Mouse (Mus musculus) heart, embryonic 15.5 days (tissue): ENCODE measurements at regions not wholly inside any gene's neighbourhood (a gene's known extent, or its start where the extent isn't known, plus 50 kb on each side); places are given as distances from the start of the nearest gene placed in this dataset.
A peak's percentile ranks its signal among the peaks of the same experiment; 100 is the strongest.
"Not testable (repeated sequence)": the region's sequence is repeated elsewhere in the genome, so short reads cannot be mapped to it uniquely, and the experiment has no call there.

Experiments used
- ATAC-seq: fragments of 200-750 bp; cut with Nextera tagmentation; replicated peaks from 2 replicates; pipeline ENCODE4 v1.8.0; 2017; ENCODE audit warnings: low read depth, moderate TSS enrichment; ENCODE audit not compliant: insufficient number of reproducible peaks, insufficient read depth, low FRiP score
- H3K27ac ChIP-seq: fragments of 300-500 bp; sonication (generic); 2 replicates; pipeline ENCODE4 v1.5.1; 2015; ENCODE audit warnings: mild to moderate bottlenecking, inconsistent platforms
- H3K27me3 ChIP-seq: fragments of 300-500 bp; sonication (generic); 2 replicates; pipeline ENCODE4 v1.6.1; 2015; ENCODE audit warnings: inconsistent platforms
- H3K36me3 ChIP-seq: fragments of 300-500 bp; sonication (generic); 2 replicates; pipeline ENCODE4 v1.6.1; 2015; ENCODE audit warnings: mild to moderate bottlenecking, inconsistent platforms
- H3K4me1 ChIP-seq: fragments of 300-500 bp; sonication (generic); replicated peaks from 2 replicates; pipeline ENCODE4 v1.6.1; 2015; ENCODE audit warnings: inconsistent platforms
- H3K4me2 ChIP-seq: fragments of 300-500 bp; sonication (generic); 2 replicates; pipeline ENCODE4 v1.6.1; 2015; ENCODE audit warnings: inconsistent platforms, mild to moderate bottlenecking, moderate library complexity
- H3K4me3 ChIP-seq: fragments of 300-500 bp; sonication (generic); 2 replicates; pipeline ENCODE4 v1.5.1; 2015; ENCODE audit warnings: mild to moderate bottlenecking, inconsistent platforms
- H3K9ac ChIP-seq: fragments of 300-500 bp; sonication (generic); 2 replicates; pipeline ENCODE4 v1.6.1; 2015; ENCODE audit warnings: mild to moderate bottlenecking, inconsistent platforms
- H3K9me3 ChIP-seq: fragments of 300-500 bp; sonication (generic); replicated peaks from 2 replicates; pipeline ENCODE4 v1.6.1; 2016; ENCODE audit warnings: inconsistent platforms
- WGBS: fragments of 180-500 bp; shearing (Covaris S2); methylation state at CpG from one replicate; pipeline ENCODE4 v1.1.7; 2015; ENCODE audit warnings: mixed read lengths; 5-methylcytosine and 5-hydroxymethylcytosine counted together

DNA sequence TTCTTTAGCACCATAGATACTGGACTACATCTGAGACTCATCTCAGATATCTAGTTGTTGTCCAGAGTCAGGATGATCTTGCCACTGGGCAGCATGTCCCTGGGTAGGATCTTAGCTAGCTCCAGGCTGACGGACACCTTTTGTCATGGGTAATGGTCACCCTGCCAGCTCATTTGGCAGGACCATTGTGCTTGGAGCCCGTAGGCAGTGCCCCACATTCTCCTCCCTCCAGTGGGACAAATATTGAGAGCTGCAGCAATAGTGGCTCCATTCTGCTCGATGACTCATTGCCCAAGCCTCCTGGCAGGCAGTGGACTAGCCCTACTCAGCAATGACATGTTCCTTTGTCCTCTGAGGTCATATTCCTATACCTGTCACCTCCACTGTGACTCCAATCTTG, 258.9 kb upstream of the Tmpo start:
- no peaks in the 10 kb centered on the region for H3K27me3 ChIP-seq
- no peak overlapping the region for H3K27ac ChIP-seq
- no peak overlapping the region for H3K4me3 ChIP-seq
- 0 out of 2 replicates have a peak, but pooled peaks have one; percentile 29 for ATAC-seq
- H3K9ac ChIP-seq: no peak overlapping the region
- no peaks in the 10 kb centered on the region for H3K36me3 ChIP-seq
- peaks cover 19% of the 10 kb centered on the region for H3K4me1 ChIP-seq
- no peaks in the 10 kb centered on the region for H3K9me3 ChIP-seq
- no peak overlapping the region for H3K4me2 ChIP-seq
- WGBS: 59% methylated on average over 3 of the region's 3 CpGs

DNA sequence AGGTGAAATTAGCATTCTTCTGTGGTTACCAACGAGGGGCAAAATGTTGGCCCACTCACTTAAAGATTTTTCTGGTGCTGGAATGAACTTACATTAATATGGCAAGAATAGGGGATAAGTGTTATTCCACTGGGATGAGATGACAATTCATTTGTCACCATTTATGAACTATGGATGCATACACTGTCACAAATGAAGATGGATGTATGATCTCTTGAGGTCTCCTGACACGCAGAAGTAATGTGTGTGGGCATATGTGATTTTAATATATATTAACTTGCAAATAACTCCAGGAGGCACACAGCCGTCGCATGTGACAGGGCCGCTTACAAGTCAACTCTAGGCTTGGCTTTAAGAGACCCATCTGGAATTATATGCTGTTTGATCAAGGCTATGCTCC, 256.8 kb upstream of the Tmpo start:
- H3K27me3 ChIP-seq: no peaks in the 10 kb centered on the region
- H3K36me3 ChIP-seq: no peaks in the 10 kb centered on the region
- ATAC-seq: no peak
- no peaks in the 10 kb centered on the region for H3K9me3 ChIP-seq
- no peak overlapping the region for H3K4me3 ChIP-seq
- H3K9ac ChIP-seq: no peak overlapping the region
- no peak overlapping the region for H3K4me2 ChIP-seq
- no peak overlapping the region for H3K27ac ChIP-seq
- 87% methylated on average over 5 of the region's 5 CpGs for WGBS
- peaks cover 19% of the 10 kb centered on the region for H3K4me1 ChIP-seq

DNA sequence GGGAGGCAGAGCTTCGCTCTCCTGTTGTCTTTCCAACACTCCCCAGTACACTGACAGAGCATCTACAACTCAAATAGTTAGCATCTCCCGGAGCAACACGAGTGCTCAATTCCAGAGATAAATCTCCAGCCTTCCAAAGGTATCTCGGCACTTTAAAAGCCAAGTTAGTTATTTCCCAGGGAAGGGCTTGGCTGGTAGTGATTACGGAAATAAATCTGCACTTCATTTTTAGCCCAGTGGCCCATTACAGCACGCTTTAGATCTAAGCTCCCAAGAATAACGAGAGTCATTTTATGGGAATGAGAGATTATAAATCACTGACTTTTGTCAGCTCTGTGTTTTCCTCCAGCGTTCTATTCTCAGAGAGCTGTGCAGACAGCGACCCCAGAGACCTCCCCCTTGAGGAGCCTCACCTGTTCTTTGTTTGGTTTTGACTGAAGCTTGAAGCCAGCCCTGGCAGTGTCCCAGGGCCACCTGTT, 255.0 kb upstream of the Tmpo start:
- no peak for ATAC-seq
- H3K36me3 ChIP-seq: no peaks in the 10 kb centered on the region
- no peaks in the 10 kb centered on the region for H3K9me3 ChIP-seq
- peaks cover 16% of the 10 kb centered on the region for H3K4me1 ChIP-seq
- H3K9ac ChIP-seq: no peak overlapping the region
- no peaks in the 10 kb centered on the region for H3K27me3 ChIP-seq
- H3K27ac ChIP-seq: peak overlapping the region; percentile 57
- WGBS: 24% methylated on average over 9 of the region's 9 CpGs
- peak overlapping the region; percentile 12; the same call in 1 of the 2 replicates for H3K4me2 ChIP-seq
- no peak overlapping the region for H3K4me3 ChIP-seq

DNA sequence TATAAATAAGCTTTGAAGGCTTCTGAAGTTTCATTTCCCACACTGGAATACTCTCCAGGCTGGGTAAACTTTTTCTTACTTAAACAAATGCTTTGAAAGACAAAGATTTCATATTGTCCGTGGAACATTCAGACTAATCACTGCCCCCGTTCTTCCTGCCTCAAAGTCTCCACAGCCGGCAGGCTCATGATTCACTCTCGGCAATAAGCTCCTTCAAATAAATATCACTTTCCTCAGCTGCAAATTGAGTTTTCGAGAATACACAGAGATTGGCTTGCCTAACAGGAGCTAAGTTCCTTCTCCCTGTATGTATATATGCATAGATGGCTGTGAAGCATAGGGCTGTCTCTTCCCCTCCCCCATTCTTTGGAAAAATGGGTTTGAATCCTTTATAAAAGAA, 249.2 kb upstream of the Tmpo start:
- peaks cover 9% of the 10 kb centered on the region for H3K4me1 ChIP-seq
- no peak overlapping the region for H3K4me3 ChIP-seq
- ATAC-seq: no peak
- WGBS: 34% methylated on average over 5 of the region's 5 CpGs
- H3K9ac ChIP-seq: no peak overlapping the region
- no peaks in the 10 kb centered on the region for H3K36me3 ChIP-seq
- H3K27ac ChIP-seq: no peak overlapping the region; the same call in 1 of the 2 replicates
- no peaks in the 10 kb centered on the region for H3K9me3 ChIP-seq
- H3K4me2 ChIP-seq: peak overlapping the region; percentile 17
- no peaks in the 10 kb centered on the region for H3K27me3 ChIP-seq

DNA sequence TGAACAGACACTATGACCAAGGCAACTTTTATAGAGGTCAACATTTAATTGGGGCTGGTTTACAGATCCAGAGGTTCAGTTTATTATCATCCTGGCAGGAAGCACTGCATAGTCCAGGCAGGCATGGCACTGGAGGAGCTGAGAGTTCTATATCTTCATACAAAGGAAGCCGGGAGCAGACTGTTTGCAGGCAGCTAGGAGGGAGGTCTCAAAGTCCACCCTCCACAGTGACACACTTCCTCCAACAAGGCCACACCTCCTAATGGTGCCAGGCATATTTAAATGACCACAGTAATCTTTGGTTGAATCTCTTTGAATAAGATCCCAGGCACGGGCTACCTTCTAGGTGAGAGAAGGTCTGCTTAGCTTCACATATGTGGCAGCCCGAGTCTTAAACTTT, 245.5 kb upstream of the Tmpo start:
- no peaks in the 10 kb centered on the region for H3K9me3 ChIP-seq
- H3K27me3 ChIP-seq: no peaks in the 10 kb centered on the region
- no peak overlapping the region for H3K9ac ChIP-seq
- no peak overlapping the region for H3K4me2 ChIP-seq
- no peaks in the 10 kb centered on the region for H3K36me3 ChIP-seq
- WGBS: 71% methylated on average over 3 of the region's 3 CpGs
- H3K4me1 ChIP-seq: peaks cover 9% of the 10 kb centered on the region; the same call in 1 of the 2 replicates
- H3K27ac ChIP-seq: no peak overlapping the region
- H3K4me3 ChIP-seq: no peak overlapping the region
- no peak for ATAC-seq

DNA sequence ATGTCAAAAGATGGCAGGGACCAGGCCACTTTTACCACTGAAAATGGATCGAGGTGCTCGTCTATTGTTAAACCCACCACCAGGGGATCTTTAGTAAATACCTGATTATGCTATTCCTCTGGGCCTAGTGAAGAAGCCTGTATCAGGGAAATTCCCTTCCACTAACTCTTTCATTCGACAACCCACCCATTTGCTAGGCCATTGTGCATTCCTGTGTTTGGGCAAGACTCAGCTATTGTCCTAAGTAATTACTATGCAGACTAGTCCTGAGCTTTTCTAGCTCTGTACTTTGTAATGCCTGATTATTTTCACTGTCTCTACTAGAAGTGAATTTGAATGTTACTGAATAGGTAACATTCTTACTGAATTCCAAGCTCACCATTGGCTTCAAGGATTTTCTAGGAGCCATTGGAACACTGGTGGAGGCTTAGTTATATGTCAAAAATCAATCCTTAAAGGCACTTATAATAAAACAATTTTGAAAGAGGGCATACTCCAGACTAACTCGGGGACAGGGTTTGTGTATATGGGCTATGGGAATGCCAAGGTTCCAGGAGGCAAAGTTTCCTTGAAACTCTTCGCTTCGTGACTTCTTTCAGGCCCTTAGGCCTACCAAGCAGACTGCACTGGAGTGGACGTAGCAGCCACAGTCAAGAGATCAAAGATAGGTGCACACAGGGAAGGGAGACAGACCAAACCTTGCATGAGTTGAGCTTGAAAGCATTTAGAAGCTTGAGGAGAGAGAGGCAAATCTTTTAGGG, 244.7 kb upstream of the Tmpo start:
- WGBS: 83% methylated on average over 7 of the region's 7 CpGs
- ATAC-seq: not testable (repeated sequence)

DNA sequence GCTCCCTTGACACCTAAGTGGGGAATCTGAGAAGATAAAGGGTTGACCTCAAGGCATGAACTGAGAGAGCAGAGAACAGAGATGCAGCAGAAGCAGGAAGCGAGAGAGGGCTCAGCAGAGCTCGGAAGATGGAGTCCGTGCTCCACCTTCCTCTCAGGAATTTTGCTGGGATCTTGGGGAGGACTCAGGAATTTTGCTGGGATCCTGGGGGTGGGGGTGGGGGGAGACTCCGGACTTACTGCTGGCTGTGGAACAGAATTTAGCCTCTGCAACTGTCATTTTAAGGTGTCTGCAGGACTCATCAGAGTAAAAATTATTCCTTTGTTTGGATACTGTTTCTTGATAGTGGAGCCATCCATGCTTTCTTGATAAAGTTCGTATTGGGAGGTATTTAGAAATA, 243.7 kb upstream of the Tmpo start:
- Histone ChIP-seq H3K4me2 (no peak overlapping the region), H3K36me3 (no peaks in the 10 kb centered on the region), H3K27ac (no peak overlapping the region), H3K9me3 (no peaks in the 10 kb centered on the region), H3K9ac (no peak overlapping the region), H3K4me1 (peaks cover 6% of the 10 kb centered on the region; the same call in 1 of the 2 replicates), H3K27me3 (no peaks in the 10 kb centered on the region), H3K4me3 (no peak overlapping the region)
- WGBS: 39% methylated on average over 5 of the region's 5 CpGs
- ATAC-seq: no peak

More for the DNA sequence above, 244.7 kb upstream of the Tmpo start:
- not testable (repeated sequence) for H3K27me3 ChIP-seq, H3K4me3 ChIP-seq, H3K9me3 ChIP-seq, H3K4me2 ChIP-seq, H3K9ac ChIP-seq, H3K27ac ChIP-seq, H3K36me3 ChIP-seq, H3K4me1 ChIP-seq

DNA sequence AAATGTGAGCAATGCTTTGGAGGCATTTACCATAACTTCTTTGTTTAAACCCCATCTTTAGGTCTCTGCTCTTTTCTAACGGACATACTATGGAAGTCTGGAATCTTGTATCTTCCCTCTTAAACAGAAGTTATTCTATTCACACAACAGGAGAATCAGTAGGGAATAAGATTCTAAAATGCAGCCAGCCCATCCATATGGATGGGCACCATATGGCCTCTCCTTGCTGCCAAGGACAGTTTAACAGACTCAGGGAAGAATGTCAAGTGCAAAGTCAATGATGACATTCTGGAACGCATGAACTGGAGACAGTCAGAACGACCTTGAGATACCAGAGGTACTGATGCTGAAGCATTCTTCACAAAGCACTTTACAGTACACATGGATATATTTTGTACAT, 206.1 kb upstream of the Tmpo start:
- no peaks in the 10 kb centered on the region for H3K36me3 ChIP-seq
- no peaks in the 10 kb centered on the region for H3K9me3 ChIP-seq
- no peaks in the 10 kb centered on the region for H3K27me3 ChIP-seq
- no peak for ATAC-seq
- WGBS: 60% methylated on average over 3 of the region's 3 CpGs
- no peak overlapping the region for H3K27ac ChIP-seq
- H3K4me3 ChIP-seq: no peak overlapping the region
- H3K4me2 ChIP-seq: no peak overlapping the region
- H3K4me1 ChIP-seq: no peaks in the 10 kb centered on the region
- H3K9ac ChIP-seq: no peak overlapping the region

DNA sequence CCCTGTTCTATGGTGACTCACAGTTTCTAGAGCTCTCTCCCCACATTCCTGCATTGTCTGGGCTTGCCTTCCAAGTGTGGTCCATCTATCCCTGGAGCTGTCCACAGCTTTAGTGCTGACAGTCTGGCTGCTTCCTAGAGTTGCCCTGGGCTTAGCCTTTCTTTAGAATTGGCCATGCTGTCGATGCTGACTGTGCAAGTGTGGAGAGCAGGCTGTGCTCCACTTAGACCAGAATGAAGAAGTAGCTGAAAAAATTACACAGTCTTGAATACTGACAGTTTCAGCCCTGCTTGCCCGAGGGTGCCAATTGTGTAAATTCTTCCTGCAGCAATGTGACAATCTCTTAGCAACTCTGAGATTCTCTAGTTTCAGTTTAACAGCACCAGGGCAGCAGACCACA, 203.3 kb upstream of the Tmpo start:
- Histone ChIP-seq H3K27ac (no peak overlapping the region), H3K4me1 (no peaks in the 10 kb centered on the region), H3K9me3 (no peaks in the 10 kb centered on the region), H3K9ac (no peak overlapping the region), H3K27me3 (no peaks in the 10 kb centered on the region), H3K4me2 (no peak overlapping the region), H3K36me3 (no peaks in the 10 kb centered on the region), H3K4me3 (no peak overlapping the region)
- WGBS: 50% methylated on average over 2 of the region's 2 CpGs
- no peak for ATAC-seq

DNA sequence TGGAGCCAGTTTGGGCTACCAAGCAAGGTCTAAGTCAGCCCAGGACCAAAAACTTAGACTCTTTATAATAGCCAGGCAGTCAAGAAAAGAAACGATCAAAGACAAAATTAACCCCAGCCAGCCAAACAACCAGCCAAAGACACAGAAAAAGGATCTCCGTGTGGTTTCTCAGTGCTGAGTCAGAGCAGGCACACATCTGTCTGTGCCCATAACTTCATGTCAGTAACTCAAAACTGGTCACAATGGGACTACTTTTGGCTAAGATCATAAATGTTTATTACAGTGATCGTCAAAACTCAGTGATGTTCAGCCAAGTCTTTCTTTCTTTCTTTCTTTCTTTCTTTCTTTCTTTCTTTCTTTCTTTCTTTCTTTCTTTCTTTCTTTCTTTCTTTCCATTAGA, 195.6 kb upstream of the Tmpo start:
- Histone ChIP-seq H3K36me3 (no peaks in the 10 kb centered on the region), H3K9ac (no peak overlapping the region), H3K27ac (no peak overlapping the region), H3K27me3 (no peaks in the 10 kb centered on the region), H3K9me3 (no peaks in the 10 kb centered on the region), H3K4me3 (no peak overlapping the region), H3K4me2 (no peak overlapping the region), H3K4me1 (no peaks in the 10 kb centered on the region)
- WGBS: 84% methylated on average over 3 of the region's 3 CpGs
- ATAC-seq: no peak

DNA sequence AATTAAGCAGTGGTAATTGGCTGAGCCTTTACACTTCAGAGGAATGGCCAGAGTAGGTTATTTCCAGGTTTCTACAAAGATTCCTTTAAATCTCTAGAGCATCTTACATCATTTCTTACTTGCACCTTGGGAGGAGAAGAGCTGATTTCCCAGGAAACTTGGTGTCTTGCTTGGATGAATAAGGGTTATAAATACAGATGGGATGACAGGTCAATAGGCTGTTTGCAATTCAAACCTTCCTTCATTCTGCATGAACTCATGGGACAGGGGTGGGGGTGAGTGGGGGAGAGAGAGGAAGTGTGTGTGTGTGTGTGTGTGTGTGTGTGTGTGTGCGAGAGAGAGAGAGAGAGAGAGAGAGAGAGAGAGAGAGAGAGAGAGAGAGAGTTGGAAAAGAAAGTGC, 186.4 kb upstream of the Tmpo start:
- Histone ChIP-seq H3K9ac (no peak overlapping the region), H3K4me1 (no peaks in the 10 kb centered on the region), H3K27me3 (no peaks in the 10 kb centered on the region), H3K4me3 (no peak overlapping the region), H3K4me2 (no peak overlapping the region), H3K36me3 (no peaks in the 10 kb centered on the region), H3K9me3 (no peaks in the 10 kb centered on the region), H3K27ac (no peak overlapping the region)
- ATAC-seq: no peak
- WGBS: 40% methylated on average over 1 of the region's 1 CpGs

DNA sequence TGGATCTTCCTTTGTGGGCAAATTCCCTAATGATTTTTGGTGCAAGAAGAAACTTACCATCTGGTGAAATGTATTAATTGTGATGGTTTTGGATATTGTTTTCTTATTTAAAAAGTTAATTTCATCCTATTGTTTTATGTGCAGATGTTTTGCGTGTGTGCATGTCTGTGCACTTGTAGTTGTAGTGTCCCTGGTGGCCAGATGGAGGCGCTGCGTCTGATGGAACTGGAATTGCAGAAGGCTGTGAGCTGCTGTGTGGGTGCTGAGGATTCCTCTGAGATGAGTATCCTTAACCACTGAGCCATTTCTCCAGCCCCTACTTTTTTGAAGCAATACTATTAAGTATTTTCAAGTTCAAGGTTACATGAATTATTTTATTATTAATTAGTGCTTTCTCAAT, 181.5 kb upstream of the Tmpo start:
- Histone ChIP-seq H3K4me3 (no peak overlapping the region), H3K9ac (no peak overlapping the region), H3K4me2 (no peak overlapping the region), H3K27ac (no peak overlapping the region), H3K4me1 (no peaks in the 10 kb centered on the region), H3K27me3 (no peaks in the 10 kb centered on the region), H3K9me3 (no peaks in the 10 kb centered on the region), H3K36me3 (no peaks in the 10 kb centered on the region)
- WGBS: 73% methylated on average over 3 of the region's 3 CpGs
- ATAC-seq: no peak
